Mouse (Mus musculus): ENCODE data around the gene Ncbp2. TPM values are rescaled to one million over a fixed set of nuclear protein-coding genes. Genes with fewer than 3 reads are reported as not detected.

Gene Ncbp2
- polyA plus RNA-seq, 1 experiment from 2014 or later: 57.0 TPM

- H3K27me3 ChIP-seq (replicated peaks): no peaks in the 10 kb centered on the region
- H3K9ac ChIP-seq: no peak overlapping the region
- H3K4me3 ChIP-seq: no peak overlapping the region
- no peak overlapping the region for H3K4me2 ChIP-seq
- H3K4me1 ChIP-seq: peaks cover 7% of the 10 kb centered on the region; the same call in 1 of the 2 replicates
- peaks cover 62% of the 10 kb centered on the region for H3K36me3 ChIP-seq
- no peak for ATAC-seq
- H3K9me3 ChIP-seq (replicated peaks): no peaks in the 10 kb centered on the region
- whole genome bisulfite sequencing (ENCODE audit: insufficient replicate concordance): 33% methylated on average over 1 of the region's 1 CpGs
- no peak overlapping the region for H3K27ac ChIP-seq
Observed at GRCm38 (mm10) chr16:31992039-31992438, 43.7 kb downstream of the Ncbp2 start.

GRCm38 (mm10) chr16:31993195-31993594 is 44.9 kb downstream of the Ncbp2 start:
- no peak overlapping the region for H3K27ac ChIP-seq
- H3K27me3 ChIP-seq (replicated peaks): no peaks in the 10 kb centered on the region
- H3K4me1 ChIP-seq: peaks cover 7% of the 10 kb centered on the region; the same call in 1 of the 2 replicates
- H3K4me3 ChIP-seq: no peak overlapping the region
- H3K36me3 ChIP-seq: peaks cover 53% of the 10 kb centered on the region
- 90% methylated on average over 4 of the region's 4 CpGs for WGBS (ENCODE audit: insufficient replicate concordance)
- no peaks in the 10 kb centered on the region for H3K9me3 ChIP-seq (replicated peaks)
- H3K4me2 ChIP-seq: no peak overlapping the region
- ATAC-seq: no peak
- H3K9ac ChIP-seq: no peak overlapping the region

- Histone ChIP-seq H3K36me3 (peaks cover 49% of the 10 kb centered on the region), H3K4me1 (peaks cover 10% of the 10 kb centered on the region; the same call in 1 of the 2 replicates), H3K9ac (no peak overlapping the region), H3K4me2 (no peak overlapping the region), H3K9me3 (replicated peaks) (no peaks in the 10 kb centered on the region), H3K4me3 (no peak overlapping the region), H3K27ac (no peak overlapping the region), H3K27me3 (replicated peaks) (no peaks in the 10 kb centered on the region)
- no peak for ATAC-seq
Observed at GRCm38 (mm10) chr16:31993946-31994345, 45.6 kb downstream of the Ncbp2 start.

- Histone ChIP-seq H3K9me3 (replicated peaks) (no peaks in the 10 kb centered on the region), H3K27ac (no peak overlapping the region), H3K4me3 (no peak overlapping the region), H3K4me1 (peaks cover 19% of the 10 kb centered on the region), H3K4me2 (no peak overlapping the region), H3K36me3 (peaks cover 49% of the 10 kb centered on the region), H3K9ac (no peak overlapping the region), H3K27me3 (replicated peaks) (no peaks in the 10 kb centered on the region)
- WGBS (ENCODE audit: insufficient replicate concordance): 82% methylated on average over 5 of the region's 5 CpGs
- no peak for ATAC-seq
Observed at GRCm38 (mm10) chr16:31996371-31996770, 48.1 kb downstream of the Ncbp2 start.

GRCm38 (mm10) chr16:32002509-32003477 is 54.5 kb downstream of the Ncbp2 start, which contains the start of gene Senp5:
Senp5 (minus strand) TSS chr16:32003287.
- under 1% methylated on average over 66 of the region's 66 CpGs for WGBS (ENCODE audit: insufficient replicate concordance)
- peak; percentile 93 for ATAC-seq
- Histone ChIP-seq H3K9me3 (replicated peaks) (no peaks in the 10 kb centered on the region), H3K4me3 (peak within 1 kb of the TSS; percentile 92), H3K27me3 (replicated peaks) (no peaks in the 10 kb centered on the region), H3K4me1 (peaks cover 31% of the 10 kb centered on the region), H3K27ac (peak within 1 kb of the TSS; percentile 82), H3K4me2 (peak within 1 kb of the TSS; percentile 93), H3K36me3 (peaks cover 22% of the 10 kb centered on the region), H3K9ac (peak within 1 kb of the TSS; percentile 88)

- WGBS (ENCODE audit: insufficient replicate concordance): 89% methylated on average over 3 of the region's 3 CpGs
- Histone ChIP-seq H3K4me2 (no peak overlapping the region), H3K4me1 (peaks cover 27% of the 10 kb centered on the region)
Observed at GRCm38 (mm10) chr16:32004731-32005130, 56.4 kb downstream of the Ncbp2 start.

DNA sequence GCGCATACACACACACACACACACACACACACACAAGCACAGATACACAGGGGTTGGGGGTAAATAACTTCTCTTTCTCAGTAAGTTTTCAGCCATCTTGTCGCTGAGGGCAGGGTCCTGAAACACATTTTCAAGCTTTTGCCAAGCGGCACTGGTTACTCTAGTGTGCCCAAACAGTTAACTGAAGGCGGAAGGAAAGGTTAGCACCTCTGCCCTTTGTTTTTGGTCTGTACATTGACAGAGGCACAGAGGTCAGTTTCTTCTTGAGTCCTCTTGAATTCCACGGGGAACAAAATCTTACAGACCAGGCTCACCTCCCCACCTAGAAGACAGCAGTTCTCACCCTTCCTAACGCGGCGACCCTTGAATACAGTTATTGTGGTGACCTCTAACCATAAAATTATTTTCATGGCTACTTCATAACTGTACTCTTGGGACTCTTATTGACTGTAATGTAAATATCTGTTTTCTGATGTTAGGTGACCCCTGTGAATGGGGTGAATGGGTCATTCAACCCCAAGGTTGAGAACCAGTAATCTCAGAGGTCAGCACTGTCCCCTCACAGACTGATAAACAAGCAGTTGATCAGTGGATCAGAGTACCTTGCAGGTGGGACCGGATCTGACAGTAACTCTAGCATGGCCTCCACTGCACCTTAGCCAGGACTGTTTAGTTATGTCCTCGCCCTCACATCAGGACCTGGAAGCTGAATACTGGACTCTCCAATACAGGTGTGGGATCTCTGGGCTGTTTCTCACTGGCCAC is 60.4 kb downstream of the Ncbp2 start:
- no peaks in the 10 kb centered on the region for H3K27me3 ChIP-seq (replicated peaks)
- no peaks in the 10 kb centered on the region for H3K9me3 ChIP-seq (replicated peaks)
- WGBS (ENCODE audit: insufficient replicate concordance): 63% methylated on average over 10 of the region's 10 CpGs
- peak; percentile 37; the same call in 1 of the 2 replicates for ATAC-seq
- peaks cover 3% of the 10 kb centered on the region; the same call in 1 of the 2 replicates for H3K36me3 ChIP-seq
- H3K9ac ChIP-seq: no peak overlapping the region
- H3K4me1 ChIP-seq: peaks cover 4% of the 10 kb centered on the region
- no peak overlapping the region for H3K4me3 ChIP-seq
- peak overlapping the region; percentile 28; the same call in 1 of the 2 replicates for H3K4me2 ChIP-seq
- H3K27ac ChIP-seq: peak overlapping the region; percentile 53

More at GRCm38 (mm10) chr16:32004731-32005130, 56.4 kb downstream of the Ncbp2 start:
- H3K9me3 ChIP-seq (replicated peaks): no peaks in the 10 kb centered on the region
- H3K36me3 ChIP-seq: peaks cover 14% of the 10 kb centered on the region
- ATAC-seq: no peak
- no peak overlapping the region for H3K9ac ChIP-seq
- H3K4me3 ChIP-seq: no peak overlapping the region
- no peaks in the 10 kb centered on the region for H3K27me3 ChIP-seq (replicated peaks)
- no peak overlapping the region for H3K27ac ChIP-seq

- no peaks in the 10 kb centered on the region for H3K9me3 ChIP-seq (replicated peaks)
- peaks cover 9% of the 10 kb centered on the region for H3K36me3 ChIP-seq
- H3K4me2 ChIP-seq: 0 out of 2 replicates have a peak overlapping the region, but pooled peaks have one; percentile 14
- H3K4me3 ChIP-seq: no peak overlapping the region
- peak; percentile 64 for ATAC-seq
- no peaks in the 10 kb centered on the region for H3K27me3 ChIP-seq (replicated peaks)
- 0 out of 2 replicates have a peak, but pooled peaks cover 3% of the 10 kb centered on the region for H3K4me1 ChIP-seq
- WGBS (ENCODE audit: insufficient replicate concordance): 32% methylated on average over 5 of the region's 5 CpGs
- H3K27ac ChIP-seq: no peak overlapping the region
- no peak overlapping the region for H3K9ac ChIP-seq
Observed at GRCm38 (mm10) chr16:32009913-32010312, 61.6 kb downstream of the Ncbp2 start.

DNA sequence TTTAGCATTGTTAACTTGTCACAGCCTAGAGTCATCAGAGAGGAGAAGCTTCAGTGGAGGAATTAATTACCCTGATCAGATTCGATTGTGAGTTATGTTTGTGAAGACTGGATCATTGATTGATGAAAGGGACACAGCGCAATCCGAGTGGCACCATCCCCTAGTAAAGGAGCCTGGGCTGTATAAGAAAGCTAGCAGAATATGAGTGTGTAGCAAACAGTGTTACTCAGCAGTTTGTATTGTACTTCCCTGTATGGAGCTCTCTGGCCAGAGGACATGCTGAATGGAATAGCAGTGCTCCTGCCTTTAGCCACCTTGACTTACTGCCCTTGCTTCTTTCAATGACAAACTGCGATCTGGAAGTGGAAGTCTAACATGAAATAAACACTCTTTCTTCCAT is 62.0 kb downstream of the Ncbp2 start:
- 0 out of 2 replicates have a peak, but pooled peaks cover 3% of the 10 kb centered on the region for H3K4me1 ChIP-seq
- ATAC-seq: 0 out of 2 replicates have a peak, but pooled peaks have one; percentile 17
- H3K4me3 ChIP-seq: no peak overlapping the region
- H3K27me3 ChIP-seq (replicated peaks): no peaks in the 10 kb centered on the region
- H3K4me2 ChIP-seq: no peak overlapping the region
- 70% methylated on average over 4 of the region's 4 CpGs for WGBS (ENCODE audit: insufficient replicate concordance)
- no peak overlapping the region for H3K27ac ChIP-seq
- H3K9me3 ChIP-seq (replicated peaks): no peaks in the 10 kb centered on the region
- H3K9ac ChIP-seq: no peak overlapping the region
- peaks cover 9% of the 10 kb centered on the region for H3K36me3 ChIP-seq

Data from liver, embryonic 12.5 days (tissue).